Mouse (Mus musculus): ENCODE results near the gene Papln. TPM values are rescaled to one million over a fixed set of nuclear protein-coding genes. Genes with fewer than 3 reads are reported as not detected.

The Papln gene
- total and polyA plus RNA-seq, 3 experiments = 0.04 to 0.07 TPM; not detected in 1

GRCm38 (mm10) chr12:83719431-83719830 lies 44.0 kb upstream of the Papln start:
- peaks cover 0 to 31% of the 10 kb centered on the region in 2 experiments; a peak in 2 of 4 replicates for H3K36me3 ChIP-seq (ENCODE audit: control insufficient read depth in 1 of 2, insufficient read depth in 2 of 2, low read length in 2 of 2)
- no peak overlapping the region for H3K27ac ChIP-seq (ENCODE audit: control insufficient read depth, low read depth, low read length)
- H3K27me3 ChIP-seq (ENCODE audit: control insufficient read depth in 1 of 2, insufficient read depth in 2 of 2, low read length in 2 of 2) = no peaks in the 10 kb centered on the region
- H3K4me1 ChIP-seq (ENCODE audit: control insufficient read depth in 1 of 2, insufficient read depth in 2 of 2, low read length in 2 of 2) = no peaks in the 10 kb centered on the region
- DNase-seq (ENCODE audit: low read depth, low spot score) = no peak
- no peaks in the 10 kb centered on the region for H3K79me2 ChIP-seq (ENCODE audit: control insufficient read depth, insufficient read depth, low read length, poor library complexity)
- H3K9ac ChIP-seq (ENCODE audit: control insufficient read depth, low read depth, low read length, poor library complexity, severe bottlenecking) = no peak overlapping the region
- H3K4me3 ChIP-seq (ENCODE audit: control insufficient read depth in 1 of 2, insufficient read depth in 1 of 2, low read depth in 2 of 2, low read length in 2 of 2) = no peak overlapping the region
- no peaks in the 10 kb centered on the region for H3K9me3 ChIP-seq (replicated peaks; ENCODE audit: insufficient read depth, low read length)
- TF ChIP-seq TBP (IDR thresholded peaks at IDR 0.05; ENCODE audit: low read depth, low read length) (no peak), MAFK (IDR thresholded peaks at IDR 0.05; ENCODE audit: borderline replicate concordance, low read depth, low read length) (no peak), RAD21 (IDR thresholded peaks at IDR 0.05; ENCODE audit: low read depth, low read length) (no peak), KAT2A (conservative IDR thresholded peaks at IDR 0.05; ENCODE audit: low read depth, low read length) (no peak), BHLHE40 (IDR thresholded peaks at IDR 0.05; ENCODE audit: borderline replicate concordance, low read depth, low read length) (no peak), E2F4 (IDR thresholded peaks at IDR 0.05; ENCODE audit: borderline replicate concordance, low read depth, low read length) (no peak), CTCF (IDR thresholded peaks at IDR 0.05 in 2 of 3, conservative IDR thresholded peaks at IDR 0.05 in 1 of 3; ENCODE audit: control insufficient read depth in 1 of 3, insufficient read depth in 1 of 3, low read depth in 2 of 3, low read length in 3 of 3, poor library complexity in 1 of 3, severe bottlenecking in 1 of 3) (no peak)

- no peaks in the 10 kb centered on the region for H3K9me3 ChIP-seq (replicated peaks; ENCODE audit: insufficient read depth, low read length)
- H3K4me3 ChIP-seq (ENCODE audit: control insufficient read depth in 1 of 2, insufficient read depth in 1 of 2, low read depth in 2 of 2, low read length in 2 of 2) = no peak overlapping the region
- no peak for TF ChIP-seq TCF12 (IDR thresholded peaks at IDR 0.05; ENCODE audit: low read depth, low read length)
- TF ChIP-seq USF2 (IDR thresholded peaks at IDR 0.05; ENCODE audit: borderline replicate concordance in 1 of 2, insufficient read depth in 1 of 2, low read depth in 1 of 2, low read length in 2 of 2) = no peak
- no peak for TF ChIP-seq ZC3H11A (IDR thresholded peaks at IDR 0.05; ENCODE audit: low read depth, low read length)
- TF ChIP-seq CTCF (IDR thresholded peaks at IDR 0.05 in 2 of 3, conservative IDR thresholded peaks at IDR 0.05 in 1 of 3; ENCODE audit: control insufficient read depth in 1 of 3, insufficient read depth in 1 of 3, low read depth in 2 of 3, low read length in 3 of 3, poor library complexity in 1 of 3, severe bottlenecking in 1 of 3) = no peak
- TF ChIP-seq MXI1 (IDR thresholded peaks at IDR 0.05; ENCODE audit: low read depth, low read length) = no peak
- no peak for TF ChIP-seq ETS1 (IDR thresholded peaks at IDR 0.05; ENCODE audit: low read depth, low read length)
- TF ChIP-seq BHLHE40 (IDR thresholded peaks at IDR 0.05; ENCODE audit: borderline replicate concordance, low read depth, low read length) = no peak
- H3K79me2 ChIP-seq (ENCODE audit: control insufficient read depth, insufficient read depth, low read length, poor library complexity) = no peaks in the 10 kb centered on the region
- no peaks in the 10 kb centered on the region for H3K4me1 ChIP-seq (ENCODE audit: control insufficient read depth in 1 of 2, insufficient read depth in 2 of 2, low read length in 2 of 2)
- no peak overlapping the region for H3K9ac ChIP-seq (ENCODE audit: control insufficient read depth, low read depth, low read length, poor library complexity, severe bottlenecking)
- H3K27ac ChIP-seq (ENCODE audit: control insufficient read depth, low read depth, low read length) = no peak overlapping the region
- H3K36me3 ChIP-seq (ENCODE audit: control insufficient read depth in 1 of 2, insufficient read depth in 2 of 2, low read length in 2 of 2) = peaks cover 0 to 26% of the 10 kb centered on the region in 2 experiments; a peak in 2 of 4 replicates
- H3K27me3 ChIP-seq (ENCODE audit: control insufficient read depth in 1 of 2, insufficient read depth in 2 of 2, low read length in 2 of 2) = no peaks in the 10 kb centered on the region
- no peak for DNase-seq (ENCODE audit: low read depth, low spot score)
These were observed 42.2 kb upstream of the Papln start for GRCm38 (mm10) chr12:83721281-83721680.

- no peak overlapping the region for H3K27ac ChIP-seq (ENCODE audit: control insufficient read depth, low read depth, low read length)
- H3K79me2 ChIP-seq (ENCODE audit: control insufficient read depth, insufficient read depth, low read length, poor library complexity) = no peaks in the 10 kb centered on the region
- TF ChIP-seq POLR2A (IDR thresholded peaks at IDR 0.05; ENCODE audit: control insufficient read depth in 1 of 2, insufficient read depth in 1 of 2, low read depth in 1 of 2, low read length in 2 of 2, poor library complexity in 1 of 2) (no peak), CHD2 (IDR thresholded peaks at IDR 0.05; ENCODE audit: low read length) (no peak), MYB (IDR thresholded peaks at IDR 0.05; ENCODE audit: low read depth, low read length) (no peak), SIN3A (IDR thresholded peaks at IDR 0.05; ENCODE audit: low read length) (no peak), MAX (IDR thresholded peaks at IDR 0.05; ENCODE audit: low read length) (no peak), CTCF (IDR thresholded peaks at IDR 0.05 in 2 of 3, conservative IDR thresholded peaks at IDR 0.05 in 1 of 3; ENCODE audit: control insufficient read depth in 1 of 3, insufficient read depth in 1 of 3, low read depth in 2 of 3, low read length in 3 of 3, poor library complexity in 1 of 3, severe bottlenecking in 1 of 3) (no peak), MAZ (IDR thresholded peaks at IDR 0.05; ENCODE audit: low read depth, low read length) (no peak), ZNF384 (IDR thresholded peaks at IDR 0.05; ENCODE audit: low read depth, low read length) (no peak), GABPA (IDR thresholded peaks at IDR 0.05; ENCODE audit: low read depth, low read length) (no peak), KAT2A (conservative IDR thresholded peaks at IDR 0.05; ENCODE audit: low read depth, low read length) (no peak), GATA1 (IDR thresholded peaks at IDR 0.05; ENCODE audit: low read depth, low read length) (no peak), MAFK (IDR thresholded peaks at IDR 0.05; ENCODE audit: borderline replicate concordance, low read depth, low read length) (no peak)
- no peak for DNase-seq (ENCODE audit: low read depth, low spot score)
- peaks cover 0 to 17% of the 10 kb centered on the region in 2 experiments; a peak in 2 of 4 replicates for H3K36me3 ChIP-seq (ENCODE audit: control insufficient read depth in 1 of 2, insufficient read depth in 2 of 2, low read length in 2 of 2)
- H3K9ac ChIP-seq (ENCODE audit: control insufficient read depth, low read depth, low read length, poor library complexity, severe bottlenecking) = no peak overlapping the region
- H3K27me3 ChIP-seq (ENCODE audit: control insufficient read depth in 1 of 2, insufficient read depth in 2 of 2, low read length in 2 of 2) = no peaks in the 10 kb centered on the region
- no peak overlapping the region for H3K4me3 ChIP-seq (ENCODE audit: control insufficient read depth in 1 of 2, insufficient read depth in 1 of 2, low read depth in 2 of 2, low read length in 2 of 2)
- H3K4me1 ChIP-seq (ENCODE audit: control insufficient read depth in 1 of 2, insufficient read depth in 2 of 2, low read length in 2 of 2) = no peaks in the 10 kb centered on the region
- H3K9me3 ChIP-seq (replicated peaks; ENCODE audit: insufficient read depth, low read length) = no peaks in the 10 kb centered on the region
These were observed 40.4 kb upstream of the Papln start for GRCm38 (mm10) chr12:83723037-83723436.

All from MEL (cell line).